Mouse (Mus musculus) midbrain, embryonic 13.5 days (tissue): ENCODE results near the gene Dhx32. TPM values are rescaled to one million over a fixed set of nuclear protein-coding genes. Genes with fewer than 3 reads are reported as not detected.

ENCODE experiments used
- ATAC-seq: fragments of 200-750 bp; cut with Nextera tagmentation; 2 replicates; pipeline ENCODE4 v1.8.0; 2017; ENCODE audit warnings: mild to moderate bottlenecking, moderate TSS enrichment, moderate library complexity
- H3K27ac ChIP-seq: fragments of 300-500 bp; sonication (generic); 2 replicates; pipeline ENCODE4 v1.5.1; 2015; ENCODE audit warnings: inconsistent platforms, mild to moderate bottlenecking, moderate library complexity
- H3K27me3 ChIP-seq: fragments of 300-500 bp; sonication (generic); 2 replicates; pipeline ENCODE4 v1.6.1; 2015; ENCODE audit warnings: mild to moderate bottlenecking, inconsistent platforms
- H3K36me3 ChIP-seq: fragments of 300-500 bp; sonication (generic); 2 replicates; pipeline ENCODE4 v1.6.1; 2015; ENCODE audit warnings: mild to moderate bottlenecking, inconsistent platforms
- H3K4me1 ChIP-seq: fragments of 300-500 bp; sonication (generic); replicated peaks from 2 replicates; pipeline ENCODE4 v1.6.1; 2015; ENCODE audit warnings: inconsistent platforms
- H3K4me2 ChIP-seq: fragments of 300-500 bp; sonication (generic); replicated peaks from 2 replicates; pipeline ENCODE4 v1.6.1; 2015; ENCODE audit warnings: moderate library complexity, mild to moderate bottlenecking, inconsistent platforms
- H3K4me3 ChIP-seq: fragments of 300-500 bp; sonication (generic); replicated peaks from 2 replicates; pipeline ENCODE4 v1.5.1; 2015; ENCODE audit warnings: mild to moderate bottlenecking, inconsistent platforms
- H3K9ac ChIP-seq: fragments of 300-500 bp; sonication (generic); replicated peaks from 2 replicates; pipeline ENCODE4 v1.6.1; 2015; ENCODE audit warnings: mild to moderate bottlenecking, inconsistent platforms
- H3K9me3 ChIP-seq: fragments of 300-500 bp; sonication (generic); 2 replicates; pipeline ENCODE4 v1.6.1; 2016; ENCODE audit warnings: mild to moderate bottlenecking, inconsistent platforms
- WGBS: fragments of 180-500 bp; shearing (Covaris S2); methylation state at CpG from one replicate; pipeline ENCODE4 v1.1.7; 2015; 5-methylcytosine and 5-hydroxymethylcytosine counted together
- polyA plus RNA-seq: library from polyadenylated mRNA; unstranded; fragments of >200 nt; fragmentation: Nextera tagmentation; extraction: Ambion mirVana; gene quantifications from 2 replicates; pipeline ENCODE4 v1.2.1, GENCODE M21; 2015

Dhx32 gene
- polyA plus RNA-seq, 1 experiment from 2014 or later: 45.8 TPM

DNA sequence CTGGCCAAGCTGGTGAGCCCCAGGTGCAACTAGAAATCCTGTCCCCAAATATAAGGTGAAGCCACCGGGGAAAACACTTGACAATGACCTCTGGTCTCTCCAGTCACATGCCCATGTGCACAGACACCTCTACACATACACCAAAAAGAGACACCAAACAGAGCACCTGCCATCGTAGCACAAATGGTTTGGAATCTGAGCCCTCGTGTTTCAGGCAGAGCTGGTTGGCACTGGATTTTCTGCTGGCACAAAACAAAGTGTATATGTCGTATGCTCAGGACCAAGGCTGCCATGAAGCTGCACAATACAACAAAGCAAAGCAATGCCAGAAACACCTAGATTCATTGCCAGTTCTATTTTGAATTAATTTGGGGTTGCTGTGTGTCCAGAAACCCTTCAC, 14.5 kb downstream of the Dhx32 start:
- Histone ChIP-seq H3K9ac (no peak overlapping the region), H3K4me3 (no peak overlapping the region), H3K27me3 (no peaks in the 10 kb centered on the region), H3K4me1 (peaks cover 15% of the 10 kb centered on the region), H3K4me2 (no peak overlapping the region), H3K27ac (no peak overlapping the region), H3K36me3 (no peaks in the 10 kb centered on the region), H3K9me3 (no peaks in the 10 kb centered on the region)
- WGBS: 91% methylated on average over 4 of the region's 4 CpGs
- ATAC-seq: no peak

DNA sequence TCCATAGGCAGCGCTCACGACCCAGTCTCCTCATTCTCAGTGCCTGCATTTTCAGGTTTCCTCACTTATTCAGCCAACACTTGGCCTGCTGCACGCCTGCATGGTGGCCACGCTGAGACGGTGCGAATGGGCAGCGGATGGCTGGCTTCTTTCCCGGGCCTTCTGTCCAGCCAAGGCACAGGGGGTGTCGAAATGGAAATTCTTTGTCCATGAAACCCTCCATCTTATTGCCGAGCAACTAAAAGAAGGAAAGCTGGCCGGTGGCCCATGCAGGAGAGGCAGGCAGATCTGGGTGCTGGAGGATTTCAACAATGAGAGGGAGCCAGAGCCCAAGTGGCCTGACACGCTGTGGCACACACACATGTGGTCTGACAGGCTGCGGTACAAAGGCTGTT, 16.7 kb downstream of the Dhx32 start:
- ATAC-seq: peak; percentile 76
- Histone ChIP-seq H3K36me3 (no peaks in the 10 kb centered on the region), H3K9ac (no peak overlapping the region), H3K4me1 (peaks cover 15% of the 10 kb centered on the region), H3K27ac (peak overlapping the region; percentile 67), H3K9me3 (no peaks in the 10 kb centered on the region), H3K4me2 (no peak overlapping the region), H3K4me3 (no peak overlapping the region), H3K27me3 (no peaks in the 10 kb centered on the region)
- 63% methylated on average over 13 of the region's 13 CpGs for WGBS

DNA sequence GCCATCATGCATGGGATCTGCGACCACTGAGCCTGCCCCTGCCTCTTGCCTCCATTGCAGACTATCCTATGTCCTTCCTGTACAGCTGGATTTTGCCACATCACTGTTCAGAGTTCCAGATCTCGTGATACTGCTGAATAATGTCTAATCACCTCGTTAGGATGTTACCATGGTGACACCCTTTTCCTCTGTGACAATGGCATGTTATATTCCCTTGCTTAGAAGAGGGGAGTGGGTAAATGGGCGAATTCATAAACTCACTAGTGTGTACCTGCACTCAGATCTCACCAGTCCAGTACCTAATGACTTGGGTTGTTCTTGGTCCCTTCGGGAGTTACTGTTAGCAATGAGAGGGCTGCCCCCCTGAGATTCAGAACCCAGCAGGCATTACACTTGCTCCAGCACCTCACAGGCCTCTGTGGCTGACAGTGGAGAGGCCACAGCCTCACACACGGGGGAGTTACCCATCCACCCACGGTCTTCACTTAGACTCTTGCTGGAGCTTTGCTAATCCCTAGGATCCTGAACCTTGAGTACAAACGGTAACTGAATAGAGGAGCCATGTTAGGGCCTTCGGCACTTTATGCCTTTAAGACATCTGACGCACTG, 17.2 kb downstream of the Dhx32 start:
- H3K27me3 ChIP-seq: no peaks in the 10 kb centered on the region
- no peak overlapping the region for H3K4me2 ChIP-seq
- no peaks in the 10 kb centered on the region for H3K36me3 ChIP-seq
- peak; percentile 44; the same call in 1 of the 2 replicates for ATAC-seq
- H3K4me1 ChIP-seq: peaks cover 16% of the 10 kb centered on the region
- H3K9me3 ChIP-seq: no peaks in the 10 kb centered on the region
- 52% methylated on average over 10 of the region's 10 CpGs for WGBS
- no peak overlapping the region for H3K4me3 ChIP-seq
- peak overlapping the region; percentile 67 for H3K27ac ChIP-seq
- no peak overlapping the region for H3K9ac ChIP-seq

DNA sequence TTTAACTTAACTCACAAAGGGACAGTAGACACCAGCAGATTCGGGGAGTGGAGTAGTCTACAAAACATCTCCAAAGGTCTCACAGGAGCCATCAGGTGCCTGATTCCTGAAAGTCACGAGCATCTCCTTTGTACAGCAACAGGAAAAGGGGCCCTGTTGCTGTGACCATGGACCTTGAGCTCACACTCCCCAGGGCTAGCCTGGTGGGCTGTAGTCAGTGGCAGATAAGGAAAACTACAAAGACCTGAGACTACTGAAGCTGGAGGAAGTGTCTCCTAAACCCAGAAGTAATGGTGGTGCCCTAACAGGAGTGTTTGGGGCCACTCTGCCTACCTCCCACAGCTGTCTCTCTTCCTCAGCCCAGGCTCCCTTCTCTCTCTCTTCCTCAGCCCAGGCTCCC, 18.1 kb downstream of the Dhx32 start:
- H3K36me3 ChIP-seq: no peaks in the 10 kb centered on the region
- H3K4me2 ChIP-seq: no peak overlapping the region
- ATAC-seq: no peak
- no peak overlapping the region for H3K4me3 ChIP-seq
- no peak overlapping the region for H3K9ac ChIP-seq
- no peaks in the 10 kb centered on the region for H3K27me3 ChIP-seq
- H3K9me3 ChIP-seq: no peaks in the 10 kb centered on the region
- WGBS: 91% methylated on average over 2 of the region's 2 CpGs
- no peak overlapping the region for H3K27ac ChIP-seq
- H3K4me1 ChIP-seq: peaks cover 25% of the 10 kb centered on the region

DNA sequence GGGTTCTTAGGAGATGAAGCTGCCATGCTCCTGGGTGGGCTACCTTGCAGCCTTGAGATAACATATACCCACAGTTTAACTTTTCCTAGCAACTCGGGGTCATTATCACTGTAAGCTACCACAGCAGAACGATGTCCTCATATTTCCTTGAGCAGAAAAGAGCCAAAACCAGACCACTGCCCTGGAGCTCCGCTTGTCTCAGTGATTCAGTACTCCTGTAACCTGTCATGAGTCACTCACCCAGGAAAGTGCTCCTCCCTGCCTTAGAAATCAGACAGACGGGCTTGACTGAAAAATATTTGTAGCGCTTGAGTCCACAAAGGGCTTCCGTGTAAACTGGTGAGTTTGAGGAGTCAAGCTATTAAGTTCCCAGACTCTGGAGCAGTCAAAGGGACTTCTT, 19.8 kb downstream of the Dhx32 start:
- Histone ChIP-seq H3K9ac (no peak overlapping the region), H3K4me1 (peaks cover 39% of the 10 kb centered on the region), H3K4me2 (no peak overlapping the region), H3K4me3 (no peak overlapping the region), H3K27me3 (no peaks in the 10 kb centered on the region), H3K9me3 (no peaks in the 10 kb centered on the region), H3K27ac (no peak overlapping the region), H3K36me3 (no peaks in the 10 kb centered on the region)
- 94% methylated on average over 6 of the region's 6 CpGs for WGBS
- no peak for ATAC-seq

DNA sequence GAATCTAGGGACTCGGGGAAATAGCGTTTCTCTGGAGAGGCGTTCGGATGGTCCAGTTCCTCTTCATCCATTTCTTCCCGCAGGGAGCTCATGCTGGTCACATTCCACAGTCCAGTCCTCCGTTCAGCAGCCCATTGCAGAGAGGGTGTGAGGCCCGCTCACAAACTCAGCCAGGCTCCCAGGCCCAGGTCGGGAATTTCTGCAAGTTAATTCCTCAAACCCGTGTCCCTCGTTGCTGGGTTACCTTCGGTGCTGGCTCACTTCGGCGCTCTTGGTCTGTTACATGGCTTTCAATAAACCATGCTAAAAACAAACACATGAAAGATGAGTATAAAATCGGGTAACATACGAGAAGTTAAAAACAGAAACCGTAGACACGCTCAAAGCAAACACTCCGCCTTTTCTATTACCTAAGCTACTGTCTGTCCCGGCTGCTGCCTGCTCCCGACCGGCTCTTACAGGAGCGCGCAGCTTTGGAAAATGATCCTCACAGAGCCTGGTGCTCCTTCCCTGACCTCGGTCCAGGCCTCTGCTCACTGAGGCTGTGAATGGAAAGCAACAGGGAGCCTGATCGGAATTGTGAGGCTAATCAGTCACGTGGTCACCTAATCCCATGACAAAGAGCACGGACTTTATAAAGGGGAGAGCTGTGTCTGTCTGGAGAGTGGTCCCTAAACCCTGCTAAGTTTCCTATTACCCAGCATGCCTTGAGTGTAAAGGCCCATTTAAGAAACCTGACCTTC, 22.7 kb downstream of the Dhx32 start:
- H3K4me1 ChIP-seq: peaks cover 39% of the 10 kb centered on the region
- H3K27ac ChIP-seq: peak overlapping the region; percentile 85
- H3K36me3 ChIP-seq: no peaks in the 10 kb centered on the region
- H3K4me3 ChIP-seq: peak overlapping the region; percentile 28
- peak overlapping the region; percentile 30 for H3K9ac ChIP-seq
- WGBS: 2% methylated on average over 27 of the region's 27 CpGs
- peak overlapping the region; percentile 51 for H3K4me2 ChIP-seq
- H3K27me3 ChIP-seq: no peaks in the 10 kb centered on the region
- H3K9me3 ChIP-seq: no peaks in the 10 kb centered on the region
- ATAC-seq: peak; percentile 93

DNA sequence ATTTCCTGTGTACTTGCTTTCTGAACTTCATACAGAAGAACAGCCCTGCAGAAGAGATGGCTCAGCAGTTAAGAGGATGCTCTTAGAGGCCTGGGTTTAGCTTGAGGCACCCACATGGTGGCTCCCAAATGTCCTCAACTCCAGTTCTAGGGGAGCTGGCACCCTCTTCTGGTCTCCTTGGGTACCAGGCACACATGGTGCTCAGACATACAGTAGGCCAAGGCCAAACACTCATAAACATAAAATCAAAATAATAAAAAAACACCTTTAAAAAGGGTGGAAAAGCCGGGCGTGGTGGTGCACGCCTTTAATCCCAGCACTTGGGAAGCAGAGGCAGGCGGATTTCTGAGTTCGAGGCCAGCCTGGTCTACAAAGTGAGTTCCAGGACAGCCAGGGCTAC, 23.8 kb downstream of the Dhx32 start:
- no peaks in the 10 kb centered on the region for H3K27me3 ChIP-seq
- H3K36me3 ChIP-seq: peaks cover 4% of the 10 kb centered on the region; the same call in 1 of the 2 replicates
- H3K4me3 ChIP-seq: peak overlapping the region; percentile 28
- ATAC-seq: no peak
- H3K4me2 ChIP-seq: peak overlapping the region; percentile 51
- peaks cover 38% of the 10 kb centered on the region for H3K4me1 ChIP-seq
- H3K9ac ChIP-seq: no peak overlapping the region
- WGBS: 88% methylated on average over 5 of the region's 5 CpGs
- no peaks in the 10 kb centered on the region for H3K9me3 ChIP-seq
- 0 out of 2 replicates have a peak overlapping the region, but pooled peaks have one; percentile 25 for H3K27ac ChIP-seq

DNA sequence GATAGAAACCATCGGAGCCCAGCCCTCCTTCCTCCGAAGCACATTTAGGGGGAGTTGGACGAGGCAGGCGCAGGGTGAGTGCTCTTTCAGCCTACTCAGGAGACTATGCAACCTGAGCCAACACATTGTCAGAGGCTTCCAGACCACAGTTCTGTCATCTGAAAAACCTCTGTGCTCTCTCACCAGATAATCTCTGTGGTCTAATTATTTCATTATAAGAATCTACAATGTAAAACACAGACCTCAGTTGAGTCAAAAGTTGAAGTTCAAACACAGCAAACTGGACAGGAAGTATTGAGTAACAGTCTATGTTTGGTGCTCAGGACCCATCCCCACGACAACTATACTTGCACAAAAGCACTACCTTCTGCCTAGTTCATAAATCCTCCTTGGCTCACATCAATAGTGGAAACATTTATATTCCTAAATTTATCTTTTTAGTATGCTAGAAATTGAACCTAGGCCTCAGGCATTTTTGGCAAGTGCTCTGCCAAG, 24.5 kb downstream of the Dhx32 start:
- Histone ChIP-seq H3K27ac (no peak overlapping the region), H3K4me1 (peaks cover 38% of the 10 kb centered on the region), H3K27me3 (no peaks in the 10 kb centered on the region), H3K9me3 (no peaks in the 10 kb centered on the region), H3K4me2 (peak overlapping the region; percentile 51), H3K9ac (0 out of 2 replicates have a peak overlapping the region, but pooled peaks have one; percentile 23), H3K4me3 (peak overlapping the region; percentile 28), H3K36me3 (peaks cover 4% of the 10 kb centered on the region; the same call in 1 of the 2 replicates)
- no peak for ATAC-seq
- WGBS: 18% methylated on average over 5 of the region's 5 CpGs

DNA sequence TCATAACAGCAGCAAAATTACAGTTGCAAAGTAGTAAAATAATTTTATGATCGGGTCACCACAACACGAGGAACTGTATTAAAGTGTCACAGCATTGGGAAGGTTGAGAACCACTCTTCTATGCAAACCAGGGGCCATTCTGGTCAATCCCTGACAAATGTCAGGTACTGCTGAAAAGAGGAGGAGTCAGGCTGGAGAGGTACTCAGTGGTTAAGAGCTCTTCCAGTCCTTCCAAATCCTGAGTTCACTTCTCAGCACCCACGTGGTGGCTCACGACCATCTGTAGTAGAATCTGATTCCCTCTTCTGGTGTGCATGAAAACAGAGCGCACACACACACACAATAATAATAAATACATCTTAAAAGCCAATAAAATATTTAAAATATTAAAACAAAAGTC, 31.4 kb downstream of the Dhx32 start:
- H3K4me3 ChIP-seq: no peak overlapping the region
- H3K4me1 ChIP-seq: peaks cover 4% of the 10 kb centered on the region; the same call in 1 of the 2 replicates
- no peak for ATAC-seq
- no peaks in the 10 kb centered on the region for H3K27me3 ChIP-seq
- no peak overlapping the region for H3K27ac ChIP-seq
- H3K4me2 ChIP-seq: no peak overlapping the region
- H3K36me3 ChIP-seq: peaks cover 23% of the 10 kb centered on the region
- WGBS: 88% methylated on average over 5 of the region's 5 CpGs
- H3K9ac ChIP-seq: no peak overlapping the region
- H3K9me3 ChIP-seq: no peaks in the 10 kb centered on the region

DNA sequence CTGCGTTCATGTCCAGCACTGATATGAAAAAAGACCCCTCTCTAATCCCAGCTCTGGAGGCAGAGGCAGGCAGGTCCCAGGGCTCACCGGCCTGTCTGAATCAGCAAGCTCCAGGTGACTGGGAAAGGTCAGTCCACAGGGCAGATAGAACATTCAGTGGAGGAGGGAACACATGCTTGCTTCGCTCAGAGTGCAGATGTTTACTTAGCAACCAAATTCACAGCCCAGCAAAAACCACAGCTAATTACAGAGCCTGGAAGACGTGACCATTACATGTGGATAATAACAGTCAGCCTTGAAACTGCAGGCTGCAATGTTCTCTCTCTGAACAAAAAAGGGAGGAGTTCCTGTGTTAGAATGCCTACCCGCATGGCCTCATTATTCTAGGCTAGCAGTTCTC, 31.9 kb downstream of the Dhx32 start:
- Histone ChIP-seq H3K4me1 (0 out of 2 replicates have a peak, but pooled peaks cover 3% of the 10 kb centered on the region), H3K36me3 (peaks cover 27% of the 10 kb centered on the region), H3K9me3 (no peaks in the 10 kb centered on the region), H3K27ac (no peak overlapping the region), H3K4me3 (no peak overlapping the region), H3K27me3 (no peaks in the 10 kb centered on the region), H3K9ac (no peak overlapping the region), H3K4me2 (no peak overlapping the region)
- 81% methylated on average over 5 of the region's 5 CpGs for WGBS
- ATAC-seq: no peak

DNA sequence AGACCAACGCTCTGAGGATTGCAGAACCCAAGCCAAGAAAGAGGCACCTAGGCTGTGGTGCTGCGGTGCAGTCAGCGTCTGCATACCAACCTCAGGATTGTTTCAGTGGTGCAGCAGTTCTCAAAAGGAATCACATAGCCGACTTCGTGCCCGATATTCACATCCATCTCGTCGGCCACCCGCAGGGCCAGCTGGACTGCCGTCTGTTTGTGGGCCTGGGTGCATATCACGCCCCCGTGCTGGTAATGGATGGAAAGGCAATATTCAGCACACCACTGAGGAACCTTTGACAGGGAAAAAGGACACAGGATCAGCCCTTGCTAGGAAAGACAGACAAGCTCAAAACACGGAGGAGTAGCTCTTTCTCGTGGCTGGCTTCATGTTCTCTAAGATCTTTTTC, 33.8 kb downstream of the Dhx32 start:
- H3K36me3 ChIP-seq: peaks cover 23% of the 10 kb centered on the region
- no peak overlapping the region for H3K27ac ChIP-seq
- no peak overlapping the region for H3K4me2 ChIP-seq
- H3K9ac ChIP-seq: no peak overlapping the region
- H3K4me3 ChIP-seq: no peak overlapping the region
- H3K9me3 ChIP-seq: no peaks in the 10 kb centered on the region
- no peak for ATAC-seq
- 91% methylated on average over 14 of the region's 14 CpGs for WGBS
- H3K4me1 ChIP-seq: no peaks in the 10 kb centered on the region
- H3K27me3 ChIP-seq: no peaks in the 10 kb centered on the region

DNA sequence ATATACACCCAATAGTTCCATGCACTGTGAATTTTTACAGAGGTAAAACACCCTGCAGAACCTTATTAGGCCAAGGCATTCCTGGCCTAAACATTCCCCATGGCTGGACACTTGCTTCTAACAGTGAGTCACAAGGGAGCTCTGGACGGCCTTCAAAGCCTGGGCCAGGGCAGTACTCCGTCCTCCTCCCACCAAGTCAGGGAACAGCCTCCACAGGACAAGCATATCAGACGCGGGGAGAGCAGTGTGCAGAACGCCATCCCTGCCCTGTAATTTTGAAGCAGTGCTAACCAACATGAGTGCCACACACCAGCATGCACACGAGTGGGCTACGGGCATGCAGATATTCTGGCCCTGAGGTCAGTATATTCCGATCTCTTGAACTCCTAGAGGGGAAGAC, 35.2 kb downstream of the Dhx32 start:
- H3K27ac ChIP-seq: no peak overlapping the region

More for the DNA sequence above, 35.2 kb downstream of the Dhx32 start:
- Histone ChIP-seq H3K27me3 (no peaks in the 10 kb centered on the region), H3K9ac (no peak overlapping the region), H3K4me2 (no peak overlapping the region), H3K4me1 (no peaks in the 10 kb centered on the region), H3K36me3 (peaks cover 28% of the 10 kb centered on the region), H3K4me3 (no peak overlapping the region), H3K9me3 (no peaks in the 10 kb centered on the region)
- WGBS: 86% methylated on average over 8 of the region's 8 CpGs
- no peak for ATAC-seq
